Mouse (Mus musculus) ovary, postnatal 10 days (tissue): ENCODE results near the gene Cxcr5.

Experiments
- DNase-seq: peaks from one replicate; pipeline ENCODE4 v3.0.0; 2022; ENCODE audit warnings: low spot score

Gene Cxcr5

GRCm38 (mm10) chr9:44537625-44538301 lies 23.9 kb downstream of the Cxcr5 start:
- DNase-seq: no peak

- no peak for DNase-seq
Observed at GRCm38 (mm10) chr9:44532991-44533580, 28.6 kb downstream of the Cxcr5 start.

- DNase-seq: no peak
Observed at GRCm38 (mm10) chr9:44528340-44528739, 33.3 kb downstream of the Cxcr5 start.

- DNase-seq: no peak
Observed at GRCm38 (mm10) chr9:44526337-44527112, 35.2 kb downstream of the Cxcr5 start.

GRCm38 (mm10) chr9:44525589-44525988 lies 36.1 kb downstream of the Cxcr5 start:
- DNase-seq: no peak

GRCm38 (mm10) chr9:44525001-44525400 lies 36.7 kb downstream of the Cxcr5 start:
- DNase-seq: no peak

- no peak for DNase-seq
Observed at GRCm38 (mm10) chr9:44524235-44524826, 37.3 kb downstream of the Cxcr5 start.

- DNase-seq: no peak
Observed at GRCm38 (mm10) chr9:44523686-44524085, 38.0 kb downstream of the Cxcr5 start.

- no peak for DNase-seq
Observed at GRCm38 (mm10) chr9:44521927-44522326, 39.8 kb downstream of the Cxcr5 start.

- DNase-seq: no peak
Observed at GRCm38 (mm10) chr9:44518068-44518467, 43.6 kb downstream of the Cxcr5 start.

GRCm38 (mm10) chr9:44517368-44517767 lies 44.3 kb downstream of the Cxcr5 start:
- DNase-seq: no peak

- no peak for DNase-seq
Observed at GRCm38 (mm10) chr9:44515891-44516290, 45.8 kb downstream of the Cxcr5 start.

- DNase-seq: no peak
Observed at GRCm38 (mm10) chr9:44515131-44515751, 46.4 kb downstream of the Cxcr5 start.

- DNase-seq: no peak
Observed at GRCm38 (mm10) chr9:44514147-44514546, 47.5 kb downstream of the Cxcr5 start.

GRCm38 (mm10) chr9:44513610-44514009 lies 48.1 kb downstream of the Cxcr5 start:
- no peak for DNase-seq

GRCm38 (mm10) chr9:44513121-44513520 lies 48.6 kb downstream of the Cxcr5 start:
- DNase-seq: no peak

- DNase-seq: no peak
Observed at GRCm38 (mm10) chr9:44512717-44513003, 49.0 kb downstream of the Cxcr5 start.

- no peak for DNase-seq
Observed at GRCm38 (mm10) chr9:44511935-44512716, 49.6 kb downstream of the Cxcr5 start.

- no peak for DNase-seq
Observed at GRCm38 (mm10) chr9:44510872-44511601, 50.6 kb downstream of the Cxcr5 start.

- no peak for DNase-seq
Observed at GRCm38 (mm10) chr9:44510355-44510871, 51.3 kb downstream of the Cxcr5 start.
